Mouse (Mus musculus) intestine, postnatal 0 days (tissue): ENCODE measurements around the gene Olfr1513. TPM values are rescaled to one million over a fixed set of nuclear protein-coding genes. Genes with fewer than 3 reads are reported as not detected.

ENCODE experiments used
- ATAC-seq: fragments of 200-750 bp; cut with Nextera tagmentation; 2 replicates; pipeline ENCODE4 v1.8.0; 2017; ENCODE audit warnings: mild to moderate bottlenecking, moderate TSS enrichment, moderate library complexity
- H3K27ac ChIP-seq: fragments of 300-500 bp; sonication (generic); 2 replicates; pipeline ENCODE4 v1.5.1; 2014; ENCODE audit warnings: mild to moderate bottlenecking, low read depth, low read length, moderate library complexity
- H3K27me3 ChIP-seq: fragments of 300-500 bp; sonication (generic); replicated peaks from 2 replicates; pipeline ENCODE4 v1.6.1; 2014; ENCODE audit warnings: low read length, mixed read lengths; ENCODE audit not compliant: control insufficient read depth, insufficient read depth
- H3K36me3 ChIP-seq: fragments of 300-500 bp; sonication (generic); 2 replicates; pipeline ENCODE4 v1.6.1; 2014; ENCODE audit warnings: mild to moderate bottlenecking, moderate library complexity; ENCODE audit not compliant: control insufficient read depth, insufficient read depth
- H3K4me1 ChIP-seq: fragments of 300-500 bp; sonication (generic); replicated peaks from 2 replicates; pipeline ENCODE4 v1.6.1; 2014; ENCODE audit warnings: antibody characterized with exemption, low read length, mixed read lengths; ENCODE audit not compliant: control insufficient read depth, insufficient read depth
- H3K4me2 ChIP-seq: fragments of 300-500 bp; sonication (generic); replicated peaks from 2 replicates; pipeline ENCODE4 v1.6.1; 2014; ENCODE audit warnings: low read depth, mild to moderate bottlenecking, moderate library complexity
- H3K4me3 ChIP-seq: fragments of 300-500 bp; sonication (generic); 2 replicates; pipeline ENCODE4 v1.5.1; 2014; ENCODE audit warnings: low read depth, low read length
- H3K9ac ChIP-seq: fragments of 300-500 bp; sonication (generic); 2 replicates; pipeline ENCODE4 v1.6.1; 2014; ENCODE audit warnings: mild to moderate bottlenecking, low read depth, low read length
- H3K9me3 ChIP-seq: fragments of 300-500 bp; sonication (generic); 2 replicates; pipeline ENCODE4 v1.6.1; 2016; ENCODE audit warnings: mixed run types; ENCODE audit not compliant: control insufficient read depth
- CTCF ChIP-seq: sonication (generic); IDR thresholded peaks from 2 replicates; pipeline ENCODE4 v1.5.1; 2016; ENCODE audit warnings: low read depth, mild to moderate bottlenecking, control low read depth, antibody characterized with exemption, moderate library complexity
- WGBS: fragments of 180-500 bp; shearing (Covaris S2); extraction: QIAGEN DNeasy Blood & Tissue Kit; methylation state at CpG from one replicate; pipeline ENCODE4 v1.1.7; 2014; 5-methylcytosine and 5-hydroxymethylcytosine counted together
- polyA plus RNA-seq: library from polyadenylated mRNA; unstranded; fragments of >200 nt; fragmentation: Nextera tagmentation; extraction: Ambion mirVana; gene quantifications from 2 replicates; pipeline ENCODE4 v1.2.1, GENCODE M21; 2015

Olfr1513 gene
- polyA plus RNA-seq, 1 experiment from 2014 or later: not detected

DNA sequence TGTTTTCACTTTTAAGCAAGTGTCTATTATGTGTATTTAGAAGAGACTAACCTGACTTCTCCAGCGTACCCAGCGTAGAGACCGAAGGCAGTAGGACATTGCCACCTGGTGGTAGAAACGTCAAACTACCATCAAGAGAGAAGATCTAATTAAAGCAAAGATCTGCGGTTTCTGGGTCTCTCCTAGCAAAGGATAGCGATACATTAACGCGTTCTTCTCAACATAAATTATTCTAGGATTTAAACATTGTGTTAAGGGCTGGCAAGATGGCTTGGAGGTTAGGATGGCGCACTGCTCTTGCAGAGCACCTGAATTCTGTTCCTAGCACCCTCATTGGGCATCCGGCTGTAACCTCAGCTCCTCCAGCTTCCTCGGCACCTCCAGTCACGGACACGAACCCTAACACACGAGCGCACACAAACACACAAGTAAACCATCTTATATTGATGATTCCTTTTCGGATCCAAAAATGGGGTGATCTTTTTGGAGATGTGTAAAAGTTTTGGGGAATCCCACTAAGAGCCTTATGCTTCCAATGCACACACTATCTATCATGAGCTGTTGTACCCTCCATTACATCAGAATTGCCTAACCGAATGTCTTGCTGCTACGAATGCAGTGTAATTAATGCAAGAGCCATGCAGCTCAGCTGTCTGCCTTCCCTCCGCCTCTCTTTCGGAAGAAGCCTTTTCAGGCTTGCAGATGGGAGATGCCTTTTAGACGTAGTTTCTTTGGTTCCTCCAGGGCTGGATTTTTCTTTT, 17.3 kb downstream of the Olfr1513 start:
- no peak overlapping the region; the same call in 1 of the 2 replicates for H3K4me2 ChIP-seq
- TF ChIP-seq CTCF: peak; percentile 95
- H3K9ac ChIP-seq: no peak overlapping the region
- no peaks in the 10 kb centered on the region for H3K9me3 ChIP-seq
- WGBS: 25% methylated on average over 21 of the region's 21 CpGs
- no peaks in the 10 kb centered on the region for H3K27me3 ChIP-seq
- H3K36me3 ChIP-seq: no peaks in the 10 kb centered on the region
- no peak overlapping the region for H3K4me3 ChIP-seq
- H3K4me1 ChIP-seq: no peaks in the 10 kb centered on the region
- no peak overlapping the region for H3K27ac ChIP-seq
- no peak for ATAC-seq

DNA sequence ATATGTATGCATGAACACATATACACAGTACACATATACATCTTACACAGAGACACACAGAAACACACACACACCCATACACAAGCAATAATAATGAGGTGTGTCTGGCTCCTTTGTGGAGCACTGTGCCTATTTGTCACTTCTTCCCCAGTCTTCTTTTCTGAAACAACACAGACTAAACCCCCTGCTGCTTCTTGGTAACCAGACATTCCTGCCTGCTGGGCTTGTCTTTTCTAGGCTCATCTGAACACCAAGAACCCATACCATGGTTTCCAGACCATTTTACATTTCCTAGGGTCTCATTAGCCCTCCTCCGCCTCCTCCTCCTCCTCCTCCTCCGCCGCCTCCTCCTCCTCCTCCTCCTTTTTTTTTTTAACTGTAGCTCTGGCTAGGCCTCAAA, 24.0 kb downstream of the Olfr1513 start:
- no peak overlapping the region for H3K4me3 ChIP-seq
- ATAC-seq: no peak
- WGBS: 81% methylated on average over 3 of the region's 3 CpGs
- H3K9me3 ChIP-seq: no peaks in the 10 kb centered on the region
- H3K9ac ChIP-seq: no peak overlapping the region
- H3K36me3 ChIP-seq: no peaks in the 10 kb centered on the region
- H3K27ac ChIP-seq: no peak overlapping the region
- TF ChIP-seq CTCF: no peak
- no peak overlapping the region for H3K4me2 ChIP-seq
- no peaks in the 10 kb centered on the region for H3K4me1 ChIP-seq
- peaks cover 25% of the 10 kb centered on the region; the same call in 1 of the 2 replicates for H3K27me3 ChIP-seq

DNA sequence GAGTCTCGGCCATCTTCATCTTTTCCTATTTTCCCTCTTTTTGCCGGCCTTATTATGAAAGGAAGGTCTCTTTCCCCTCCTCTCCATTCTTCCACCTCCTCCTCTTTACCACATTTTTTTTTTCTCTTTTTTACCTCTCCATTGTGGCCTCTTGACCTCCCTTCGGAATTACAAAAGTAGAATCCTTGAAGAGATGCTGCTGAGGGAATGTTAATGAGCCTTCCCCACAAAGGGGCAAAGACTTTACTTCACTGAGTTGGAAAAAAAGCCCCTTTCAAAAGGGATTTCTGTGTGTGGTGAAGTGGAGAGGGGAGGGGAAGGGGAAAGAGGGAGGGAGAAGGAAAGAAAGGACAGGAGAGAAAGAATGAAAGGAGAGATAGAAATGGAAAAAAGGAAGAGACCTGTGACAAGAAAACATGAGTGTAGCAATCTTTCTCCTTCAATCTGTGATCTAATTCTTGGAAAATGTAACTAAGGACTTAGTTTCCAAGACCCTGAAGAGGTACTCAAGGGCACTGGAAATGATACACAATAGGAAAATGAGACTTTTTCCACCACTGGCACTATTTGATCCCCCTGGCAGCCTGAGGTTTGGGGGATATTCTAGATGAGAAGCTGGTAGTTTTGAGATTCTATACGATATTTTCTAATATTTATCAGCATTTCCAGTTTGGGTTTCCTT, 25.0 kb downstream of the Olfr1513 start:
- no peak for TF ChIP-seq CTCF
- H3K4me2 ChIP-seq: no peak overlapping the region
- no peaks in the 10 kb centered on the region for H3K9me3 ChIP-seq
- no peak for ATAC-seq
- 34% methylated on average over 4 of the region's 4 CpGs for WGBS
- H3K4me1 ChIP-seq: no peaks in the 10 kb centered on the region
- H3K9ac ChIP-seq: no peak overlapping the region
- no peak overlapping the region for H3K27ac ChIP-seq
- H3K4me3 ChIP-seq: no peak overlapping the region
- peaks cover 31% of the 10 kb centered on the region; the same call in 1 of the 2 replicates for H3K27me3 ChIP-seq
- no peaks in the 10 kb centered on the region for H3K36me3 ChIP-seq

DNA sequence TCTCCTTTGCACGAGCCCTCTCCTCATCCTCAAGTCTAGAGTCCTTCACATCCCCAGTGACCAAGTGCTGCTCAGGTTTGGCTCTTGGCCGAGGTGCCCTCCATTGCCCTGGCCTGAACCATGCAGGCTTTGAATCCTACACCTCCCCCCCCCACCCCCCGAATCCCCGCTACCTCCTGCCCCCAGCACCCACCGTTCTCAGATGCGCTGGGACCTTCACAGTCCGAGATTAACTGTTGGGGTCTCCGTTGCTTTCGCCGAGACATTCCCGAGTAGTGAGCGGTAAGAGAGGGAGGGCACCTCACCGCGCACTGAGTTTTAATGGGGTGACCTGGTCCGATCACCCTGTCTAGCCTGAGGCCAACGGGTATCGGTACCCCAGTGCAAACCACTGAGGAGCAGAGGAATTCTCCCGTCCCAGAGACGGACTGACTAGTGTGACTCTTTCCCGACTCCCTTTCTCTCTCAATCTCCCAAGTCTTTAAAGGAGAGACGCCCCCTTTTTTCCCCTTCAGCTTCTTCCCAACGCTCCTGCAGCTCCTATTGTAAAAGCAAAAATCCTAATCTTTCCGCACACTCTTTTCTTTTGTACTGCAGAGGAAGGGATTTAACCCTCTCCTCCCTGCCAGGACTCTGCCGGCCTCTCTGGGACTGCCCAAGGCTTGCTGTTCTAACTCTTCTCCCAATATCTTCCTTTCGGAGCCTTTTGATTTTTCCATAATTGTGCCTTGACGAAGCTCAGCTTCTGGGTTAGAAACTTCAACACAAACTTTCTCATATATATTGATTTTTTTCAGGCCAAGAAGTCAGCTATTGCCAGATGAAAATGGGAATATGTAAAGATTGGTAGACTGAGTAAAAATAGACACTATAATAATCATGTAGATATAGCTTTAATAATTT, 28.0 kb downstream of the Olfr1513 start, which contains the start of gene Sall2:
Gene Sall2, minus strand, starts transcription at position 853 of the 903 bp plus-strand sequence.
- H3K27me3 ChIP-seq: peaks cover 44% of the 10 kb centered on the region; the same call in 1 of the 2 replicates
- H3K4me3 ChIP-seq: peak within 1 kb of the TSS; percentile 33
- no peaks in the 10 kb centered on the region for H3K4me1 ChIP-seq
- 2% methylated on average over 26 of the region's 26 CpGs for WGBS
- H3K36me3 ChIP-seq: no peaks in the 10 kb centered on the region
- no peak within 1 kb of the TSS for H3K9ac ChIP-seq
- no peak for TF ChIP-seq CTCF
- H3K27ac ChIP-seq: no peak within 1 kb of the TSS
- no peak for ATAC-seq
- H3K4me2 ChIP-seq: peak within 1 kb of the TSS; percentile 57
- no peaks in the 10 kb centered on the region for H3K9me3 ChIP-seq

DNA sequence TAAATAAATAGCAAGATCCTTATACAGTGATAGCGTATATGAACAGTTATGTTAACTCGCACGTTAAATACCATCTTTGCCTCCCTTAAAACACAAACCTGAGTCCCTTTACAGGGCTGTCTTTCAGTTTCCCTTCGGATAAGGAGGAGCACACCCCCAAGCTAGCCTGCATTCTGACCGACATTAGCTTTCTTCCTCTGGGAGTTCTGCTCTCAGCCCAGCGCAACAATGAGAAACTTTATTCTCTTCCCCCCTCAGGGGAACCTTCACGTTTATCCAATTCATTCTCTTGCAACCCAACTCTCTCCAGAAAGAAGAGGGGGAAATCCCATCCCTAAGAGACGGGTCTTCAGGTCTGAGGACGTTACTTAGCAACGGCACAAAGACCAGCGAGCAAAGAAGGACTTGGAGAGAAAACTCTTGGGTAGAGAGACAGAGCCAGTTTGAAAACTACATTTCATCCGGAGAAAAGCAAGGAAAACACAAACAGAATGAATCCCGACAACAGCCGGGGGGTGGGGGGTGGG, 28.8 kb downstream of the Olfr1513 start:
- no peak for TF ChIP-seq CTCF
- no peak for ATAC-seq

More for the DNA sequence above, 28.8 kb downstream of the Olfr1513 start:
- 6% methylated on average over 14 of the region's 14 CpGs for WGBS
- Histone ChIP-seq H3K9me3 (no peaks in the 10 kb centered on the region), H3K27me3 (peaks cover 44% of the 10 kb centered on the region; the same call in 1 of the 2 replicates), H3K4me2 (peak overlapping the region; percentile 57), H3K4me1 (no peaks in the 10 kb centered on the region), H3K4me3 (peak overlapping the region; percentile 33), H3K9ac (no peak overlapping the region), H3K36me3 (no peaks in the 10 kb centered on the region), H3K27ac (no peak overlapping the region)
